Mouse (Mus musculus) C2C12 (cell line): ENCODE data around the gene Smim24. TPM values are rescaled to one million over a fixed set of nuclear protein-coding genes. Genes with fewer than 3 reads are reported as not detected.
A peak's percentile ranks its signal among the peaks of the same experiment; 100 is the strongest.

Experiments used
- H3K27me3 ChIP-seq: one replicate; pipeline ENCODE4 v1.6.1; 2011; ENCODE audit not compliant: control insufficient read depth, insufficient read depth, insufficient read length
- H3K36me3 ChIP-seq: one replicate; pipeline ENCODE4 v1.6.1; 2011; ENCODE audit not compliant: control insufficient read depth, insufficient read depth
- H3K4me3 ChIP-seq: one replicate; pipeline ENCODE4 v1.5.1; 2011; ENCODE audit warnings: mild to moderate bottlenecking, control low read depth; ENCODE audit not compliant: poor library complexity, insufficient read depth, severe bottlenecking
- H3K79me2 ChIP-seq: one replicate; pipeline ENCODE4 v1.6.1; 2011; ENCODE audit not compliant: control insufficient read depth, insufficient read depth
- H3K79me3 ChIP-seq: one replicate; pipeline ENCODE4 v1.6.1; 2011; ENCODE audit warnings: low read depth, control low read depth
- H3ac ChIP-seq: one replicate; pipeline ENCODE3; 2011; ENCODE audit warnings: low read depth; ENCODE audit not compliant: control insufficient read depth, insufficient read length
- CEBPB ChIP-seq: IDR thresholded peaks from one replicate; pipeline ENCODE4 v1.6.1; 2011; ENCODE audit warnings: low read depth, mild to moderate bottlenecking, control low read depth, moderate library complexity
- CTCF ChIP-seq: IDR thresholded peaks from one replicate; pipeline ENCODE4 v1.5.1; 2011; ENCODE audit not compliant: control insufficient read depth, insufficient read depth, insufficient read length
- FOSL1 ChIP-seq: IDR thresholded peaks from one replicate; pipeline ENCODE4 v1.8.0; 2011; ENCODE audit warnings: mild to moderate bottlenecking, low read length; ENCODE audit not compliant: poor library complexity, insufficient read depth, severe bottlenecking
- MAX ChIP-seq: IDR thresholded peaks from one replicate; pipeline ENCODE4 v1.6.1; 2011; ENCODE audit warnings: mild to moderate bottlenecking, control low read depth
- MYOD1 ChIP-seq: IDR thresholded peaks from one replicate; pipeline ENCODE4 v1.6.1; 2011; ENCODE audit warnings: low read depth; ENCODE audit not compliant: control insufficient read depth, insufficient read length
- MYOG ChIP-seq: IDR thresholded peaks from one replicate; pipeline ENCODE4 v1.6.1; 2011; ENCODE audit not compliant: control insufficient read depth, insufficient read length; ENCODE audit errors: extremely low read depth
- USF1 ChIP-seq: IDR thresholded peaks from one replicate; pipeline ENCODE4 v1.6.1; 2011; ENCODE audit warnings: low read depth, mild to moderate bottlenecking, control low read depth, moderate library complexity
- polyA plus RNA-seq: library from polyadenylated mRNA; unstranded; fragments of >200 nt; fragmentation: generic; extraction: Trizol; gene quantifications from one replicate; pipeline ENCODE4 v1.2.1, GENCODE M21; 2012; ENCODE audit warnings: missing spikeins

The Smim24 gene
- polyA plus RNA-seq, 1 experiment = 0.32 TPM

DNA sequence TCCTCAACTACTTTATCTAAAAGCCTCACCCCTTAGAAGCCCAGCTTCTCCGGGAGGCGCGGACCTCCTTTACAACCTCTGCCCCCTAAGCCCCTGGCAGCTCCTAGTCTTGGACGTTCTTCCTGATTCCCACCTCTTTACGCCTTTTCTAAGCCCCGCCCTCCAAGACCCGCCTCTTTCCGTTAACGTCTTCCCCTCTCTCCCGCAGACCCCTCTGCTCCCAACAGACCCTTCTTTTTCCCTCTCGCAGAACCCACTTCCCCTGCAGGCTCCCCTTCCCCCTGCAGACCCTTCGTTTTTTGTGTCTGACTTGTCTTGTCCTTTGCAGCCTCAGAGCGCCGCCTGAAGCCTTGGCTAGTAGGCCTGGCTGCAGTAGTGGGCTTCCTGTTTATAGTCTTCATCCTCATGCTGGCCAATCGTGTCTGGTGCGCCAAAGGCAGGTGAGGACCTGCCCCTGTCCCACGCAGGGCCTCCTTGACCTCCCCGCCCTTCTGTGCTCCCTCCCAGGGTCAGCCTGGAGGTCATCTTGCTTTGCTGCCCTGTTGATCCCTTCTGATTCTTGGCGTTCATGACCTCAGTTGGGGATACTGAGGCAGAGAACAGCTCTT is 709 bp downstream of the Smim24 start:
- no peaks in the 10 kb centered on the region for H3K27me3 ChIP-seq
- no peak overlapping the region for H3ac ChIP-seq
- H3K79me2 ChIP-seq = no peaks in the 10 kb centered on the region
- no peak overlapping the region for H3K4me3 ChIP-seq
- H3K79me3 ChIP-seq = no peaks in the 10 kb centered on the region
- TF ChIP-seq CEBPB (no peak), FOSL1 (no peak), MAX (no peak), CTCF (no peak), MYOD1 (no peak), MYOG (no peak), USF1 (no peak)
- peaks cover 35% of the 10 kb centered on the region for H3K36me3 ChIP-seq

DNA sequence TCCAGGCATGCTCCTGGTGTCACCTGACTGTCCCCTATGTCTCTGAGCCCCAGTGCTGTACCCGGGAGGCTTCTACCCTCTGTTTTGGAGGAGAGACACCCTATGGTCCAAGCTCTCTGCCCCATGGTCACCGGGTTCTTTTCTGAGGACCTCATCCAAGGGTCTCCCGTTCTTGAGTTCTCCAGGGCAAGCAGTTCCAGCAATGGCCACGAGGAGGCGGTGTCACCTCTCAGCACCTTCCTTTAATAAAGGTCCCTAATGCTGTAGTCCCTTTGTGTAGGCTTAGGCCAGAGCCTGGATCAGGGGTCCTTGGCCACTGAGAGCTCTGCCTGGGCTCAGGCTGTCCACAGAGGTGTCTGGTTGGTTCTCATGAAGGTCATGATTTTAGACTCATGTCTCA is 2.3 kb downstream of the Smim24 start:
- H3K4me3 ChIP-seq = no peak overlapping the region
- peaks cover 7% of the 10 kb centered on the region for H3K79me3 ChIP-seq
- TF ChIP-seq MYOD1 = no peak
- no peak for TF ChIP-seq FOSL1
- TF ChIP-seq USF1 = no peak
- no peak for TF ChIP-seq MYOG
- TF ChIP-seq CTCF = peak; percentile 67
- TF ChIP-seq CEBPB = no peak
- no peak for TF ChIP-seq MAX
- H3ac ChIP-seq = no peak overlapping the region
- no peaks in the 10 kb centered on the region for H3K27me3 ChIP-seq
- peaks cover 39% of the 10 kb centered on the region for H3K36me3 ChIP-seq
- H3K79me2 ChIP-seq = no peaks in the 10 kb centered on the region

DNA sequence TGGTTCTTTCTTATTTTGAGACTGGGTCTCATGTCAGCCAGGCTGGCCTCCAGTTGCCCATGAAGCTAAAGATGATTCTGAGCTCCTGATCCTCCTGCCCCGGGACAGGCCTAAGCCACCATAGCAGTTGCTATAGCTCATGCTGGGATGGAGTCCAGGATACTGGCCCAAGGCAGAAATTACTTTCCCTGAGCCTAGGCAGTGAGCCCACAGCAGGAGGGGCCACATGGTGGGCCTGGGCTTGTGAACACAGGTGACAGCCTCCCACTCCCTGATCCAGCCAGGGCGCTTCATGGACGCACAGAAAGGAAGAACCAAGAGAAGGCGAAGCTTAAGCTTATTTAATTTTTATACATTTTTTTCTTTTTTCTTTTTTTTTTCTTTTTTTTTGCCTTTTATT is 3.0 kb downstream of the Smim24 start:
- peaks cover 47% of the 10 kb centered on the region for H3K36me3 ChIP-seq
- H3K4me3 ChIP-seq = no peak overlapping the region
- H3ac ChIP-seq = no peak overlapping the region
- H3K79me2 ChIP-seq = no peaks in the 10 kb centered on the region
- TF ChIP-seq CEBPB (no peak), USF1 (no peak), CTCF (no peak)
- H3K79me3 ChIP-seq = peaks cover 7% of the 10 kb centered on the region
- no peaks in the 10 kb centered on the region for H3K27me3 ChIP-seq

DNA sequence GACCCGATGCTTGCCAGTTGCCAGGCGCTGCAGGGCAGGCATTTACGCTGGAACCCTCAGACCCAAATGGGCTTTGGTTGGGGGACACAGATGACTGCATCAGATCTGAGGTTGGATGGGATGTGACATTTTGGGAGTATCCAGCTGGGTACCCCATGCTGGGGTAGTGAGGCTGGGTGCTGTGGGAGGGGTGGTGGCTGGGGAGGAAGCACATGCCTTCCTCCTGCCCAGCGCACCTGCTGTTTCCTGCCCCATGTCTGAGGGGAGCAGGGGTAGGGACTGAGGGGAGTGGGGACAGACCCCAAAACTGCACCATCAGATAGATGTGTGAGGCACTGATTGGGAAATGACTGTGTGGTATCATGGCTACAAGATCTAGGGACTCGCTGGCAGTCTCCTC is 3.9 kb downstream of the Smim24 start:
- no peak for TF ChIP-seq MYOG
- no peak for TF ChIP-seq FOSL1
- TF ChIP-seq CEBPB = no peak
- TF ChIP-seq MAX = no peak
- TF ChIP-seq USF1 = no peak
- TF ChIP-seq MYOD1 = no peak
- TF ChIP-seq CTCF = no peak
- H3K79me3 ChIP-seq = peaks cover 7% of the 10 kb centered on the region
- no peak overlapping the region for H3K4me3 ChIP-seq
- H3K79me2 ChIP-seq = no peaks in the 10 kb centered on the region
- no peaks in the 10 kb centered on the region for H3K27me3 ChIP-seq
- H3ac ChIP-seq = no peak overlapping the region
- peaks cover 56% of the 10 kb centered on the region for H3K36me3 ChIP-seq

DNA sequence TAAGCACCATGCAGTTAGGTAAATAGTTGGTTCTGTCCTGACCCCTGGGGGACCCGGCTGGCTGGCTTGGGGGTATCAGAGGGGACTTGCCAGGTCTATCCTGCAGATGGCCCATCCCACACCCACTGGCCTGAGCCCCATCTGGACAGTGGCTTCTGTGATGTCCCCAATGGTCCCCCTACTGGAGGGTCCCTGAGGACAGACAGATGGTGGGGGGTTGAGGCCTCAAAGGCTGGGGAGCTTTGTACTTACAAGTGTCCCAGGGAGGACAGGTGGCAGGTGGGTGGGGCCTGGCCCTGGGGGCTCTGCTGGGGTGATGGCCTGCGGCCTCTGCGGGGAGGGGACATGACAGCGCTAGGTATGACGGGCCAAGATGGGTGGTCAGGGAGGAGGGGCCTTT is 6.4 kb downstream of the Smim24 start:
- Histone ChIP-seq H3K79me3 (peaks cover 11% of the 10 kb centered on the region), H3K36me3 (peaks cover 80% of the 10 kb centered on the region), H3ac (no peak overlapping the region), H3K4me3 (no peak overlapping the region), H3K27me3 (no peaks in the 10 kb centered on the region), H3K79me2 (peaks cover 18% of the 10 kb centered on the region)
- TF ChIP-seq USF1 (no peak), MAX (no peak), CTCF (no peak), FOSL1 (no peak), MYOD1 (no peak), MYOG (no peak), CEBPB (no peak)

DNA sequence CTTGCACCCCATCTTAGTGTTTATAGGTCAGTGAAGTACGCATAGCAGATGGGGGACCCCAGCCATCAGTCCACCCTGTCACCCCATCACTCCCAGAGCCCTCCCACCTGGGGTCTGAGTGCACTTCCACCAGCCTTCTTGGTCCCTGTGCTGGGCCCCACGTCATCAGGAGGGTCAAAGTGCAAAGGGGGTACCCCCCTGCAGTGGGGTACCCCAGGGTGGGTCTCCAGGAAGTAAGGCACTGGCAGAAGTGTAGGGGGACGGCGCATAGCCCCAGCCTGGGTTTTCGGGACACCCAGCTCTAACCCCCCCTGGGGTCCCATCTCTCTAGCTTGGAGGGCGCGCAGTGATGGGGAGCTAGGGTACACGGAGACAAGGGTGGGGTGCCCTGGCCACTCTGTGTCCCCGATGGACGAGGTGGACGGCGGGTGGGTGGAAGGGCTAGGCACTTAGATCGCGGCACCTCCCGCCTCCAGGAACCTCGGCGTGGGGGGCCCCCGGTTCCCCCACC is 7.0 kb downstream of the Smim24 start:
- peaks cover 24% of the 10 kb centered on the region for H3K79me2 ChIP-seq
- H3K36me3 ChIP-seq = peaks cover 85% of the 10 kb centered on the region
- TF ChIP-seq FOSL1 (no peak), MYOD1 (no peak), MYOG (no peak), CTCF (no peak), USF1 (no peak), MAX (no peak), CEBPB (no peak)
- H3K27me3 ChIP-seq = no peaks in the 10 kb centered on the region
- no peak overlapping the region for H3ac ChIP-seq
- H3K4me3 ChIP-seq = no peak overlapping the region
- H3K79me3 ChIP-seq = peaks cover 11% of the 10 kb centered on the region
